Mouse (Mus musculus) thymus, adult 2 months (tissue): ENCODE data around the gene Scnn1a. TPM values are rescaled to one million over a fixed set of nuclear protein-coding genes. Genes with fewer than 3 reads are reported as not detected.

ENCODE experiments used
- DNase-seq: peaks from one replicate; pipeline ENCODE4 v3.0.0; 2021
- H3K27ac ChIP-seq: fragments of 200-500 bp; 2 replicates; pipeline ENCODE4 v1.5.1; 2012; ENCODE audit warnings: low read length, control low read depth; ENCODE audit not compliant: control insufficient read depth, insufficient read depth
- H3K27me3 ChIP-seq: fragments of 200-500 bp; 2 replicates; pipeline ENCODE4 v1.6.1; 2012; ENCODE audit warnings: mild to moderate bottlenecking, low read length, moderate library complexity, mixed read lengths; ENCODE audit not compliant: control insufficient read depth, insufficient read depth
- H3K36me3 ChIP-seq: fragments of 200-500 bp; 2 replicates; pipeline ENCODE4 v1.6.1; 2012; ENCODE audit warnings: mild to moderate bottlenecking, low read length, moderate library complexity; ENCODE audit not compliant: control insufficient read depth, insufficient read depth
- H3K4me1 ChIP-seq: fragments of 200-500 bp; replicated peaks from 2 replicates; pipeline ENCODE4 v1.6.1; 2012; ENCODE audit warnings: low read length; ENCODE audit not compliant: control insufficient read depth, insufficient read depth
- H3K4me3 ChIP-seq: fragments of 200-500 bp; 2 replicates; pipeline ENCODE4 v1.5.1; 2012; ENCODE audit warnings: mild to moderate bottlenecking, low read length, control low read depth, moderate library complexity; ENCODE audit not compliant: control insufficient read depth, insufficient read depth
- CTCF ChIP-seq: fragments of 200-500 bp; IDR thresholded peaks from 2 replicates; pipeline ENCODE4 v1.5.1; 2012; ENCODE audit warnings: mild to moderate bottlenecking, control low read depth, low read length, moderate library complexity, borderline replicate concordance; ENCODE audit not compliant: control insufficient read depth, poor library complexity, insufficient read depth; ENCODE audit errors: extremely low read depth
- POLR2A ChIP-seq: fragments of 200-500 bp; IDR thresholded peaks from 2 replicates; pipeline ENCODE4 v1.6.1; 2012; ENCODE audit warnings: mild to moderate bottlenecking, low read length, control low read depth, moderate library complexity; ENCODE audit not compliant: control insufficient read depth, poor library complexity, insufficient read depth; ENCODE audit errors: extremely low read depth
- WGBS: fragments of 180-500 bp; shearing (Covaris S2); methylation state at CpG from one replicate; pipeline ENCODE4 v1.1.7; 2018; 5-methylcytosine and 5-hydroxymethylcytosine counted together
- polyA plus RNA-seq: library from polyadenylated mRNA; depleted of rRNA; stranded (reverse); fragments of >200 nt; gene quantifications from 2 replicates; pipeline ENCODE4 v1.2.3, GENCODE M21; 2012

Gene Scnn1a
- polyA plus RNA-seq, 1 experiment, result 32.8 TPM

DNA sequence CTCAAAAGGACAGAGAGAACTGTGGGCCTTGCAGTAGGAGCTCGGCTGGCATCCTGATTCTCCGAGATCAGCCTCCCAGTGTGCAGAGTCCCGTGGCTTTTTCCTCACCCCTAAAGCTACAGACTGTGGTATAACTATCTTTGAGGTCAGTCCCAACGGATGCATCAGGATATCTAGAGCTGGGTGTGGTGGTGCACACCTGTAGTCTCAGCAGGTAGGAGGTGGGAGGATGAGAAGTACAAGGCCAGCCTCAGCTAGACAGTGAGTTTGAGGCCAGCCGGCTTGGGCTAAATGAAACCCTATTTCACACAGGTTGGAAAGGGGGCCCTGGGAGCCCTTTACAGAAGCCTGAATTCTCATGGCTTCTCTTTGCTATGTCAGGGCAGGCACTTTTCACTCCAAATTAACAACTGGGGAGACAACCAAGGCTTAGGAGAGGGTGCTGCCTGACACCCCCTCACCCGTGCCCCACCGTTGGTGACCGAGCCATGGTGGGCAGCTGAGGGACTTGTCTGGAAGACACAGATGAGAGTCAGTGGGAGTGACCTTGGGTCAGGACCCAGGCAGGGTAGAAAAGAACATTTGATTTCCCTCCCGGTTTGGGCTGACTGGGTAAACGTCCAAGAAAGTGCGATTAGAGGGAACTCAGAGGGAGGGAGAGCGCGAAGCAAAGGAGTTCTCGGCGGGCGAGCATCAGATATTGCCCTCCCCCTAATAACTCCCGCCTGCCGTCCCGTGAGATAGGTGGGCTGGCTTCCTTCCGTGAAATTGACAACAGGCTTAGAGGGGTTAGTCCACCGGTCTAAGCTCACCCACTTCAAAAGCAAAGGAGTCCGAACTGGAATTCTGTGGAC lies 28.5 kb downstream of the Scnn1a start, which contains the start of gene Tnfrsf1a:
Gene Tnfrsf1a (plus strand): TSS at position 642 of the 854 bp plus-strand sequence.
- no peak for DNase-seq
- Histone ChIP-seq H3K27me3 (no peaks in the 10 kb centered on the region), H3K4me1 (peaks cover 56% of the 10 kb centered on the region), H3K27ac (peak within 1 kb of the TSS; percentile 73), H3K36me3 (no peaks in the 10 kb centered on the region), H3K4me3 (peak within 1 kb of the TSS; percentile 99)
- 15% methylated on average over 22 of the region's 22 CpGs for WGBS
- TF ChIP-seq POLR2A (no peak), CTCF (no peak)

DNA sequence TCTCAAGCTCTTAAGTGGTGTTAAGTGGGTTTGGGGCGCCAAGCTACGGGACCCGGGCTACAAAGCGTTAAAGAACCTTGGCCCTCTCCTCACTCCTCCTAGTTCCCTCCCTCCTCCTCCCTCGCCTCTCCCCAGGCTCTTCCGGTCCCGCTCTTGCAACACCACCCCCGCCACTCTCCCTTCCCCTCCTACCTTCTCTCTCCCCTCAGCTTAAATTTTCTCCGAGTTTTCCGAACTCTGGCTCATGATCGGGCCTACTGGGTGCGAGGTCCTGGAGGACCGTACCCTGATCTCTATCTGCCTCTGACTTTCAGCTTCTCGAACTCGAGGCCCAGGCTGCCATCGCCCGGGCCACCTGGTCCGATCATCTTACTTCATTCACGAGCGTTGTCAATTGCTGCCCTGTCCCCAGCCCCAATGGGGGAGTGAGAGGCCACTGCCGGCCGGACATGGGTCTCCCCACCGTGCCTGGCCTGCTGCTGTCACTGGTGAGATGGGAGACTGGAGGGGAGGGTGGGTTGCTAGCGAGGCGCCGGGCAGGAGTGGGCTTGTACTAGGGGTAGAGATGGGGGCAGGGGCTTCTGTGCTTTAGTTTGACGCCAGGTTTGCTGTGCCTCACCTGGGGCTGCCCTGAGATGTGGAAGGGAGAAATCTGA lies 29.2 kb downstream of the Scnn1a start:
- Histone ChIP-seq H3K27me3 (no peaks in the 10 kb centered on the region), H3K27ac (peak overlapping the region; percentile 73), H3K4me3 (peak overlapping the region; percentile 99), H3K36me3 (no peaks in the 10 kb centered on the region), H3K4me1 (peaks cover 64% of the 10 kb centered on the region)
- peak; percentile 52; the same call in 1 of the 2 replicates for TF ChIP-seq POLR2A
- TF ChIP-seq CTCF, result peak; percentile 11; the same call in 1 of the 2 replicates
- DNase-seq, result peak; percentile 70
- 0% methylated on average over 27 of the region's 27 CpGs for WGBS

DNA sequence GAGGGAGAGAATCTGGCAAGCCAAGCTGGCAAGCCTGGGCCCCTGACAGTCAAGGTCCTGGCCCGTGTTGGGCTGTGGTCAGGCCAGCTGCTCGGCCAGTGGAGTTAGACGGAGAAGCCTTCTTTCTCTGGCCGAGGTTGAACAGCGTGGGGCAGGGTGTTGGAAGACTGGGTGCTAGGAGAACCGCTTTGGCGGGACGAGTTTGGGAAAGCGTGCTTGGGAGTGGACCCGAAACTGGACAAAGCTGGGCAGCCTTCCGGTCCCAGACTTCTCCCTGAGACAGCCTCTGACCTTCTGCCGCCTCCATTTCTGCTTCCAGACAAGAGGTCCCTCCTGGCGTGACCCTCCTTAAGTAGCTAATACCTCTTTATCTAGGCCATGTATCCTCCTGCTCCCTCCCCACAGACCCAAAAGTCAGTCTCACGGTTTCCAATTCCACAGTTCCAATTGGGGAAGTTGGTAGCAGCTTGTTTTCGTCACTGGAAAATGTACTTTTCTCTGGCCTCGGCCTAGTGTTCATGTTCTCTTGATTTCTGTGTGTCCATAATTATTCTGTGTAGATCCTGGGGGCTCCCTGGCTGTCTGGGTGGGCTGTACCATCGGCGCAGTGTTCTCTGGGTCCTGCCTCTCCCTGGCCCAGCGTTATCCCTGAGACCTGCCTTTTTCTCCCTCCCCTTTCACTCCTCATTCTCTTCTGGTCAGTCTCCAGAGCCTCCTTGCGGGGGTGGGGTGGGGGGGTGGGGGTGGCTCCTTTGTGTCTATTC lies 30.0 kb downstream of the Scnn1a start:
- no peak for DNase-seq
- Histone ChIP-seq H3K4me1 (peaks cover 61% of the 10 kb centered on the region), H3K36me3 (no peaks in the 10 kb centered on the region), H3K27me3 (no peaks in the 10 kb centered on the region), H3K4me3 (peak overlapping the region; percentile 99), H3K27ac (peak overlapping the region; percentile 73)
- TF ChIP-seq POLR2A (no peak), CTCF (no peak)
- 7% methylated on average over 20 of the region's 20 CpGs for WGBS

DNA sequence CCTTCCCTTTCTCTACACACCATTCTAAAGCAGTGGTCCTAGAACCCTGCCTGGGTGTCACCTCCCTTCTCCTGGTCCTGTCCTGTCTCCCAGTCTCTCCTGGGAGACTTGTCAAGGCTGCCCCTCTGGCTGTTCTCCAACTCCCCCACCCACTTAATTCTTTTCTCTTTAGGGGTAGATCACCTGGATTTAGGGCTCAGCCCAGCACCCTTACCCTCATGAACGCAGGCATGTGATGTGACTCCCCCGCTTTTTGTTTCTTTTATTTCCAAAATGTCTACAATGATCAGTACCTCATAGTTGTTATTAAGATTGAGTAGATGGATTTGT lies 30.5 kb downstream of the Scnn1a start:
- DNase-seq, result no peak
- H3K4me3 ChIP-seq, result peak overlapping the region; percentile 99
- H3K4me1 ChIP-seq, result peaks cover 62% of the 10 kb centered on the region
- no peak for TF ChIP-seq POLR2A
- no peak for TF ChIP-seq CTCF
- H3K27me3 ChIP-seq, result no peaks in the 10 kb centered on the region
- no peaks in the 10 kb centered on the region for H3K36me3 ChIP-seq
- 83% methylated on average over 2 of the region's 2 CpGs for WGBS
- H3K27ac ChIP-seq, result peak overlapping the region; percentile 73; the same call in 1 of the 2 replicates

DNA sequence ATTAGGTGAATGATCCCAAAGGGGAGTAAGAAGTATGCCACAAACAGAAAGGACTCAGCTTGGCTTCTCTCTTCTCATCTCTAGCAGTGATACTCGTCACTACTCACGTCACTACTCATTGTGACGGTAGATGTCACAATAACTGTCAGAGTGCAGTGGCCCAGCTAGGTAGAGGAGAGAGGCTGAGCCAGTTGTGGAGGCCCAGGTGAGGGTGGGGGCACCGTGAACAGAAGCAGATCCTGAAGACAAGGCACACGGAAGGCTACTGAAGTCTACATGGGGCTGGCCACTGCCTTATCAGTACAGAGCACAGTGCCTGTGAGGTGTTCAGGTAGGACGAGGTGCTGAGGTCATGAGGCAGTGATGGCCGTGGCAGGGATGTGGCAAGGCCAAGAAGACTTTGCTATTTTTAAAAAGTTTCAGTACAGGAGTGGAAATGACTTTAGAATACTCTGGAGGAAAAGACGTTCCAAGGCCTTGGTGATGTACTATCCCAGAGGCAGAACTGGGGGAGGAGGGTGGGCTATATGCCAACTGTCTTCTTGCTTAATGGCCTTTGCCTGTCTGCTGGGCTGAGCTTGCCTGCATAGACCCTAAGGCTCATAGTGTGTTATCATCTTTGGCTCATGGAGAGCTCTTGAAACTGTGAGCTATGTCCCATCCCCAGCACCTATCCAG lies 31.0 kb downstream of the Scnn1a start:
- no peak for TF ChIP-seq CTCF
- 66% methylated on average over 8 of the region's 8 CpGs for WGBS
- DNase-seq, result no peak
- H3K36me3 ChIP-seq, result no peaks in the 10 kb centered on the region
- peak overlapping the region; percentile 18 for H3K4me3 ChIP-seq
- H3K27me3 ChIP-seq, result no peaks in the 10 kb centered on the region
- peak overlapping the region; percentile 89 for H3K27ac ChIP-seq
- peaks cover 64% of the 10 kb centered on the region for H3K4me1 ChIP-seq

DNA sequence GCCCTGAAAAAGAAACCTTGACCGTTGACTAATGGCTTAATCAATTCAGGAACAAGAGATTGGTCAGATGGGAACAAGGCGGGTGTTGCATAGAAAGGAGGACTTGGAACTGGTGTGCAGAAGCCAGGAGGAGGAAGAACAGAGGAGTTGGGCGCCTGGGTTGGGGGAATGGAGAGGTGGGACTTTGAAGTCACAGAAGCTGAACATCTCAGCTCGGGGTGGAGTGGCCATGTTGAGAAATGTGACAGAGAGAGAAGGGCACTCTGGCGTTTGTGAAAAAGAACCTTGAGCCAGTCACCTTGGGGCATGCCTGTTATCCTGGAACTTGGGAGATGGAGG lies 31.6 kb downstream of the Scnn1a start:
- Histone ChIP-seq H3K4me1 (peaks cover 68% of the 10 kb centered on the region), H3K27me3 (no peaks in the 10 kb centered on the region), H3K27ac (peak overlapping the region; percentile 89), H3K4me3 (no peak overlapping the region; the same call in none of the 2 replicates), H3K36me3 (peaks cover under 1% of the 10 kb centered on the region; the same call in 1 of the 2 replicates)
- 63% methylated on average over 5 of the region's 5 CpGs for WGBS
- TF ChIP-seq POLR2A (no peak), CTCF (no peak)
- no peak for DNase-seq
